Mouse (Mus musculus) layer of hippocampus, adult 2 months (tissue): ENCODE measurements around the gene Myrfl. TPM values are rescaled to one million over a fixed set of nuclear protein-coding genes. Genes with fewer than 3 reads are reported as not detected.
A peak's percentile ranks its signal among the peaks of the same experiment; 100 is the strongest.

ENCODE experiments used
- DNase-seq, 2 experiments: peaks; one replicate each; pipeline ENCODE4 v3.0.0; 2022; ENCODE audit warnings: low spot score in 2 of 2
- H3K27ac ChIP-seq: fragments of 200-600 bp; 2 replicates; pipeline ENCODE4 v1.8.1; 2022
- H3K4me3 ChIP-seq: fragments of 200-600 bp; 2 replicates; pipeline ENCODE4 v1.8.1; 2022; ENCODE audit warnings: mild to moderate bottlenecking
- CTCF ChIP-seq: fragments of 200-600 bp; conservative IDR thresholded peaks from 2 replicates; pipeline ENCODE4 v1.8.1; 2022; ENCODE audit warnings: antibody characterized with exemption, mild to moderate bottlenecking, moderate library complexity
- total RNA-seq, 2 experiments: library from RNA; stranded (reverse); gene quantifications; 2 replicates each; pipeline ENCODE4 v1.2.3; 2021

Myrfl gene
- total RNA-seq, 2 experiments from 2014 or later: 0.32 to 0.33 TPM

DNA sequence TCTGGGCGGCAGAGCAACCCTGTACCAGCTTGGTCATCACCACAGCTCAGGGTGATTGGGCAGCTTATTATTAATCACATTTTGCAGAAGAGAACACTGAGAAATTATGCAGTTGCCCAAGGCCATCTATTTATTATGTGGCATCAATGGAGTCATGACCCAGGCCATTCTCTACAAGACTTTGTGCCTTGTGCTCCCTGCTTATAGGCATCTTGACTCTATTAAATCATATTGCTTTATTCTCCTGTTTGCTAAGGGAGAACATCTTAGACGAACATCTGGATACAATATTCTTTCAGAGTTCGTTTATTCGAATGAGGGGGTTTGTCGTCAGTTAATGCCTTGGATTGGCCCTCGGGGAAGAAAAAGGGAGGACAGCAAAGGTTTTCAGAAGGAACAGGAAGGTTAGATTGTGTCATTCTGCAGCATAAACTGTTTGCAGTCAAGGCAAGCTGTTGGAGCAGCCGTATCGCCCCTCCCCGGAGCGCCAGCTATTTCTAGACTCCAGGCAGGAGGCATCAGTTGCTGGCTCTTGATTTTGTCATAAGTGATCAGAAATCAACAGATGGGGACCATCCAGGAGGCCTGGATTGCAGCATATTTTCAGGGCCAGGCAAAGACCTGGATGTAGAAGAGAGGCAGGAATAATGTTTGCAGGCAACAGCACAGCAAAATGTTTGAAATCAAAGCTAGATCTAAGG lies 140.7 kb downstream of the Myrfl start:
- Histone ChIP-seq H3K4me3 (no peak overlapping the region), H3K27ac (peak overlapping the region; percentile 81)
- DNase-seq: peak; percentile 58 to 67
- TF ChIP-seq CTCF: no peak

GRCm38 (mm10) chr10:116754940-116755339 lies 141.8 kb downstream of the Myrfl start:
- H3K27ac ChIP-seq: no peak overlapping the region
- TF ChIP-seq CTCF: no peak
- H3K4me3 ChIP-seq: no peak overlapping the region
- no peak for DNase-seq

DNA sequence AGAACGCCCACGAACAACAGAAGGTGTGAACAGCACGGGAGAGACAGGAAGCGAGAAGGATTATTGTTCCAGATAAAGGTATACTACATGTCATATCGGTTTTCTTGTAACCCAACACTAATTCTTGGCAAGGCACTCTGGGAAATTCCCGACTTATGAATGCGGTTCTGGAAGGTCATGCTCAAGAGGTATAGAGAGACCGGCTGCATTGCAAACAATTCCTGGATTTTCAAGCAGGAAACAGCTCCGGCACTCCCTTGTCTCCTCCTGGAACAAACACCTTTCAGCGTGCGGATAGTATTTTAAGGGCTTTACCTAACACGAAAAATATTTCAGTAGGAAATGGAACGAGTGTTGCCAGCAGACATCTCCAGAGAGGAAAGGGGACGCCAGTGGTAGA lies 145.8 kb downstream of the Myrfl start:
- no peak for TF ChIP-seq CTCF
- DNase-seq: no peak

GRCm38 (mm10) chr10:116750062-116750461 lies 146.7 kb downstream of the Myrfl start:
- no peak for TF ChIP-seq CTCF
- H3K27ac ChIP-seq: no peak overlapping the region
- no peak overlapping the region for H3K4me3 ChIP-seq
- DNase-seq: no peak

More for the DNA sequence above, 145.8 kb downstream of the Myrfl start:
- Histone ChIP-seq H3K27ac (no peak overlapping the region), H3K4me3 (no peak overlapping the region)

- no peak for DNase-seq
- no peak overlapping the region for H3K4me3 ChIP-seq
- no peak for TF ChIP-seq CTCF
- H3K27ac ChIP-seq: no peak overlapping the region
Observed at GRCm38 (mm10) chr10:116748681-116749080, 148.0 kb downstream of the Myrfl start.

- no peak overlapping the region for H3K4me3 ChIP-seq
- no peak overlapping the region for H3K27ac ChIP-seq
- no peak for TF ChIP-seq CTCF
- DNase-seq: no peak
Observed at GRCm38 (mm10) chr10:116746281-116747011, 150.3 kb downstream of the Myrfl start.

DNA sequence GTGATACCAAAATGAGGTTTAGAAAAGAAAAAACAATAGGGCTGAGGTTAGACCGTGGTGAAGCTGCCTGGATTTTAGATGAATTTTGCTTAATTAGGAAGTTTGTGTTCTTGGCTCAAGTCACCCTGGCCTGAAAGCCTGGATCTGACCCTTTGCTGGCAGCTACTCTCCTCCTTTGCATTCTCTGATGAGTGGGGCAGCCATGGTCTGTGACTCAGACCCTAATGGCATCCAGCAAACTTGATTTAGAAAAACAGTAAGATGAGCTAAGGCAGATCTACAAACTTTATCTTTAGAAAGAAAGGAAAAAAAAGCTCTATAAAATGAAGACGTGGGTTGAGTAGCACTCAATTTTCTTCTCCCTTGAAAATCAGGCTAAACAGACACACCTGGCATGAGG lies 154.0 kb downstream of the Myrfl start:
- Histone ChIP-seq H3K4me3 (no peak overlapping the region), H3K27ac (no peak overlapping the region)
- no peak for DNase-seq
- TF ChIP-seq CTCF: no peak

GRCm38 (mm10) chr10:116742189-116742588 lies 154.5 kb downstream of the Myrfl start:
- no peak for TF ChIP-seq CTCF
- DNase-seq: no peak
- no peak overlapping the region for H3K4me3 ChIP-seq
- H3K27ac ChIP-seq: no peak overlapping the region

DNA sequence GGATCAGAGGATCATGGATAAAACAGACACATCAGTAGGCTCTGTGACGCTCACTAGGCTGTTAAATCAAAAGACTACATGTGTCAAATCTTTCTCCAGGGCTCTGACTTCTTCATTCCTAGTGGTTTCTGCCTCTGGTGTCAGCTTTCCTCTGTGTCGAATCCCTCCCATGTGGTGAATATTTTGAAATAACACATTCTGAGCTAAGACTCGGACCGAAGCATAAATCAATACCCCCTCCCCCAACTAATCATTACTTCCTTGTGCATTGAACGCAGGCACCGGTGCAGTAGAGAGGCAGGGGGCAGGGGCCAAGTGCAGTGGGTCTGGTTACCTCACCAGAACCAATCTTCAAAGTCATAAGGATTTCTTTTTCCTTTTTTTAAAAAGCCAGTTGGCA lies 155.4 kb downstream of the Myrfl start:
- no peak for DNase-seq
- H3K4me3 ChIP-seq: no peak overlapping the region
- H3K27ac ChIP-seq: no peak overlapping the region
- no peak for TF ChIP-seq CTCF

GRCm38 (mm10) chr10:116740073-116740472 lies 156.6 kb downstream of the Myrfl start:
- no peak for DNase-seq
- H3K27ac ChIP-seq: no peak overlapping the region
- H3K4me3 ChIP-seq: no peak overlapping the region
- TF ChIP-seq CTCF: no peak

GRCm38 (mm10) chr10:116738533-116738932 lies 158.2 kb downstream of the Myrfl start:
- TF ChIP-seq CTCF: no peak
- DNase-seq: no peak
- Histone ChIP-seq H3K4me3 (no peak overlapping the region), H3K27ac (no peak overlapping the region)

DNA sequence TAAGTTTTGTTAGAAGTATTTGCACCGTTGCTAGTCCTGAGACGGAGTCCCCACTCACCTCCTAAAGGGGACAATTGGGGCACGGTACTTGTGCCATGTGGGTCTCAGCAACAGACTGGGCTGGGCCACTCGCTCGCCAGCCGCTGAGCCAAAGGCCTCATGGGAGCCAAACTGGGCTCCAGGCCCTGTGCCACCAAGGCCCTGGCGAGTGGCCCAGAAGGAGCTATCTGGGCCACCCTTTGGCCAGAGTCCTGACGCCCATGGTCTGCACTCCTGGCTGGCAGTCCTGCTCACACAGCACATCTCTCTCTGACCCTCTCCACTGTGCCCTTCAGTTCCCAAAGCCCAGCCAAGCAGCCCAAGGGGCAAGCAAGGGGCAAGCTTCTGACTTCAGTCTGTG lies 161.1 kb downstream of the Myrfl start:
- peak; percentile 46 to 51 for DNase-seq

GRCm38 (mm10) chr10:116733651-116734050 lies 163.1 kb downstream of the Myrfl start:
- TF ChIP-seq CTCF: no peak
- H3K4me3 ChIP-seq: no peak overlapping the region
- DNase-seq: no peak
- peak overlapping the region; percentile 46; the same call in 1 of the 2 replicates for H3K27ac ChIP-seq

More for the DNA sequence above, 161.1 kb downstream of the Myrfl start:
- Histone ChIP-seq H3K4me3 (no peak overlapping the region), H3K27ac (no peak overlapping the region)
- TF ChIP-seq CTCF: no peak
